Mouse (Mus musculus) neural tube, embryonic 13.5 days (tissue): ENCODE measurements around the gene Fam204a. TPM values are rescaled to one million over a fixed set of nuclear protein-coding genes. Genes with fewer than 3 reads are reported as not detected.

Experiments
- ATAC-seq: fragments of 200-750 bp; cut with Nextera tagmentation; 2 replicates; pipeline ENCODE4 v1.8.0; 2017; ENCODE audit warnings: low read depth, mild to moderate bottlenecking, moderate TSS enrichment, moderate library complexity
- H3K27ac ChIP-seq: fragments of 300-500 bp; sonication (generic); replicated peaks from 2 replicates; pipeline ENCODE4 v1.5.1; 2015; ENCODE audit warnings: moderate library complexity, mild to moderate bottlenecking, inconsistent platforms
- H3K27me3 ChIP-seq: fragments of 300-500 bp; sonication (generic); 2 replicates; pipeline ENCODE4 v1.6.1; 2015; ENCODE audit warnings: mild to moderate bottlenecking, inconsistent platforms
- H3K36me3 ChIP-seq: fragments of 300-500 bp; sonication (generic); 2 replicates; pipeline ENCODE4 v1.6.1; 2015; ENCODE audit warnings: mild to moderate bottlenecking, inconsistent platforms
- H3K4me1 ChIP-seq: fragments of 300-500 bp; sonication (generic); replicated peaks from 2 replicates; pipeline ENCODE4 v1.6.1; 2015; ENCODE audit warnings: inconsistent platforms
- H3K4me2 ChIP-seq: fragments of 300-500 bp; sonication (generic); 2 replicates; pipeline ENCODE4 v1.6.1; 2015; ENCODE audit warnings: inconsistent platforms, mild to moderate bottlenecking, moderate library complexity
- H3K4me3 ChIP-seq: fragments of 300-500 bp; sonication (generic); 2 replicates; pipeline ENCODE4 v1.5.1; 2015; ENCODE audit warnings: mild to moderate bottlenecking, inconsistent platforms
- H3K9ac ChIP-seq: fragments of 300-500 bp; sonication (generic); 2 replicates; pipeline ENCODE4 v1.6.1; 2015; ENCODE audit warnings: moderate library complexity, mild to moderate bottlenecking, inconsistent platforms
- H3K9me3 ChIP-seq: fragments of 300-500 bp; sonication (generic); 2 replicates; pipeline ENCODE4 v1.6.1; 2016; ENCODE audit warnings: inconsistent platforms
- WGBS: fragments of 180-500 bp; shearing (Covaris S2); methylation state at CpG from one replicate; pipeline ENCODE4 v1.1.7; 2015; 5-methylcytosine and 5-hydroxymethylcytosine counted together
- polyA plus RNA-seq: library from polyadenylated mRNA; unstranded; fragments of >200 nt; fragmentation: Nextera tagmentation; extraction: Ambion mirVana; gene quantifications from 2 replicates; pipeline ENCODE4 v1.2.1, GENCODE M21; 2015

The Fam204a gene
- polyA plus RNA-seq, 1 experiment from 2014 or later: 75.0 TPM

- Histone ChIP-seq H3K4me1 (peaks cover 5% of the 10 kb centered on the region; the same call in 1 of the 2 replicates), H3K27me3 (peaks cover 34% of the 10 kb centered on the region), H3K9me3 (no peaks in the 10 kb centered on the region), H3K4me3 (no peak overlapping the region), H3K9ac (no peak overlapping the region), H3K27ac (no peak overlapping the region), H3K4me2 (no peak overlapping the region), H3K36me3 (no peaks in the 10 kb centered on the region)
- ATAC-seq: no peak
- 85% methylated on average over 5 of the region's 5 CpGs for WGBS
These were observed 71.2 kb downstream of the Fam204a start for GRCm38 (mm10) chr19:60155266-60155665.

GRCm38 (mm10) chr19:60153096-60153495 lies 73.4 kb downstream of the Fam204a start:
- 85% methylated on average over 1 of the region's 1 CpGs for WGBS
- H3K4me2 ChIP-seq: no peak overlapping the region
- peaks cover 12% of the 10 kb centered on the region for H3K4me1 ChIP-seq
- H3K9ac ChIP-seq: no peak overlapping the region
- no peak for ATAC-seq
- no peaks in the 10 kb centered on the region for H3K36me3 ChIP-seq
- no peaks in the 10 kb centered on the region for H3K9me3 ChIP-seq
- H3K4me3 ChIP-seq: no peak overlapping the region
- H3K27me3 ChIP-seq: peaks cover 47% of the 10 kb centered on the region
- no peak overlapping the region for H3K27ac ChIP-seq

- Histone ChIP-seq H3K27me3 (peaks cover 61% of the 10 kb centered on the region), H3K9me3 (no peaks in the 10 kb centered on the region), H3K4me3 (no peak overlapping the region), H3K4me2 (no peak overlapping the region), H3K4me1 (peaks cover 12% of the 10 kb centered on the region), H3K27ac (no peak overlapping the region), H3K36me3 (no peaks in the 10 kb centered on the region), H3K9ac (no peak overlapping the region)
- no peak for ATAC-seq
- 73% methylated on average over 3 of the region's 3 CpGs for WGBS
These were observed 76.4 kb downstream of the Fam204a start for GRCm38 (mm10) chr19:60150056-60150455.

GRCm38 (mm10) chr19:60149078-60149960 lies 77.2 kb downstream of the Fam204a start:
- Histone ChIP-seq H3K9me3 (no peaks in the 10 kb centered on the region), H3K27ac (no peak overlapping the region), H3K27me3 (peaks cover 68% of the 10 kb centered on the region), H3K4me2 (peak overlapping the region; percentile 21; the same call in 1 of the 2 replicates), H3K4me3 (no peak overlapping the region), H3K36me3 (no peaks in the 10 kb centered on the region), H3K4me1 (peaks cover 16% of the 10 kb centered on the region), H3K9ac (0 out of 2 replicates have a peak overlapping the region, but pooled peaks have one; percentile 31)
- WGBS: 20% methylated on average over 13 of the region's 13 CpGs
- ATAC-seq: no peak

Other genes starting within 250 kb of the Fam204a start
- gene Prlhr, start 241.6 kb upstream of the Fam204a start, polyA plus RNA-seq: not detected in 2 replicates